Mouse (Mus musculus) hindbrain, embryonic 11.5 days (tissue): ENCODE data around the gene Olfr221. TPM values are rescaled to one million over a fixed set of nuclear protein-coding genes. Genes with fewer than 3 reads are reported as not detected.
A peak's percentile ranks its signal among the peaks of the same experiment; 100 is the strongest.

Source experiments
- ATAC-seq: fragments of 200-750 bp; cut with Nextera tagmentation; 2 replicates; pipeline ENCODE4 v1.8.0; 2017; ENCODE audit warnings: mild to moderate bottlenecking, moderate TSS enrichment, moderate library complexity; ENCODE audit not compliant: low FRiP score
- DNase-seq: peaks from one replicate; pipeline ENCODE4 v3.0.0-alpha.2; 2015; ENCODE audit warnings: low spot score
- H3K27ac ChIP-seq: fragments of 300-500 bp; sonication (generic); 2 replicates; pipeline ENCODE4 v1.5.1; 2014; ENCODE audit warnings: mild to moderate bottlenecking, low read depth, low read length
- H3K27me3 ChIP-seq: fragments of 300-500 bp; sonication (generic); 2 replicates; pipeline ENCODE4 v1.6.1; 2014; ENCODE audit warnings: mild to moderate bottlenecking, low read length, moderate library complexity, mixed read lengths; ENCODE audit not compliant: control insufficient read depth, insufficient read depth
- H3K36me3 ChIP-seq: fragments of 300-500 bp; sonication (generic); 2 replicates; pipeline ENCODE4 v1.6.1; 2014; ENCODE audit warnings: mild to moderate bottlenecking, low read length, moderate library complexity, mixed read lengths; ENCODE audit not compliant: control insufficient read depth, insufficient read depth
- H3K4me1 ChIP-seq: fragments of 300-500 bp; sonication (generic); replicated peaks from 2 replicates; pipeline ENCODE4 v1.6.1; 2014; ENCODE audit warnings: low read length, mixed read lengths; ENCODE audit not compliant: control insufficient read depth, insufficient read depth
- H3K4me2 ChIP-seq: fragments of 300-500 bp; sonication (generic); replicated peaks from 2 replicates; pipeline ENCODE4 v1.6.1; 2014; ENCODE audit warnings: mild to moderate bottlenecking, low read depth, low read length
- H3K4me3 ChIP-seq: fragments of 300-500 bp; sonication (generic); 2 replicates; pipeline ENCODE4 v1.5.1; 2014; ENCODE audit warnings: low read depth, low read length
- H3K9ac ChIP-seq: fragments of 300-500 bp; sonication (generic); 2 replicates; pipeline ENCODE4 v1.6.1; 2014; ENCODE audit warnings: low read depth, low read length
- H3K9me3 ChIP-seq: fragments of 300-500 bp; sonication (generic); 2 replicates; pipeline ENCODE4 v1.6.1; 2016; ENCODE audit warnings: low read length; ENCODE audit not compliant: control insufficient read depth
- WGBS: fragments of 180-500 bp; shearing (Covaris S2); extraction: QIAGEN DNeasy Blood & Tissue Kit; methylation state at CpG from one replicate; pipeline ENCODE4 v1.1.7; 2014; 5-methylcytosine and 5-hydroxymethylcytosine counted together
- polyA plus RNA-seq: library from polyadenylated mRNA; unstranded; fragments of >200 nt; fragmentation: Nextera tagmentation; extraction: Ambion mirVana; gene quantifications from 2 replicates; pipeline ENCODE4 v1.2.1, GENCODE M21; 2014

Gene Olfr221
- polyA plus RNA-seq, 1 experiment from 2014 or later = not detected

DNA sequence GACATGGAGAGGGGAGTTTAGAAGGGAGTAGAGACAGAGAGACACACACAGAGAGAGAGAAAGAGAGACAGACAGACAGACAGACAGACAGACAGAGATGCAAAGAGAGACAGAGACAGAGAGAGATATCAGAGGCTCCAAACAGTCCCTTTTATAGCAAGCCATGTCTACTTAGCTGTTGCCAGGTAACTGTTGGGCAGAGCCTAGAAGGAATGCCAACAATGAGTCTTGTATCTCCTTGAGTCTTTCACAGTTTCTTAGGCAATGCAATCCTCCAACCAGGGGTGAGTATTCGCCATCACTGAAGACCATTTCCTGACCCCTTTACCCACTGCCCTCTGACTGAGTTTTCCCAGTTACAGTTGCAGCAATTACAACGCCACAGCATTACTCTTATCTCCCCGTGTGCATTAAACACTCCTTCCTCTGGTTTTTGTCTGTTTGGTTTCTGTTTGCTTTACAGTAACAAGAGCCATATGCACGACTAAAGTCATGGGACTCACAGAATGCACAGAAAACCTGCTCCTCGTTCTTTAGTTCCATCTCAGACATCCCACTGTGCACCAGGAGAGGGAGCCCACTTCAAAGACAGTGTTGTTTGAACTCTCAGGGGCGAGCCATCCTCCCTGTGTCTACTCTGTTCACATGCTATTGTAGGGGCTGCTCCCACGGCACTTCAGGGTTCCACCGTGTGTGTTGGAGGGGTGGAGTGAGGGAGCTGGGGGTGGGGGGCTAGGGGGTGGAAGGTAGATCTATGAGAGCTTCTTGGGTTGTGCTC lies 2.8 kb upstream of the Olfr221 start:
- Histone ChIP-seq H3K4me3 (no peak overlapping the region), H3K4me1 (no peaks in the 10 kb centered on the region), H3K36me3 (no peaks in the 10 kb centered on the region), H3K27ac (no peak overlapping the region), H3K9me3 (no peaks in the 10 kb centered on the region), H3K4me2 (no peak overlapping the region), H3K27me3 (no peaks in the 10 kb centered on the region), H3K9ac (no peak overlapping the region)
- peak; percentile 44 for DNase-seq
- 0 out of 2 replicates have a peak, but pooled peaks have one; percentile 64 for ATAC-seq
- 8% methylated on average over 8 of the region's 8 CpGs for WGBS

DNA sequence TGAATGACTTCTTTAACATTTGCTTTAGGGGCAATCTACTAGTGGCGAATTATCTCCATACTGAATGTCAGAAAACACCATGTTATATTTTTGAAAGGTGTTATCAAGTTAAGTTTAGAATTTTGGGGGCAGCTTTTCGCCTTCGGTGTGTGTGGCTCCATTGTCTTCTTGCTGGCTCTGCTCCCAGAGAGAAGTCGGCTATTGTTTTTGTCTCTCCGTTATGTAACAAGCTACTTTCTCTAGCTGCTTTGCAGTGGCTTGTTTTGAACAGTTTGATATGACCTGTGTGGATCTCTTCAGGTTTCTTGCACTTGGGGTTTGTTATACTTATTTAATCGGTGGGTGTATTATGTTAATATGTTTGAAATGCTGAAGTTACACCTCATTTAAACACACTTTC lies 1.2 kb upstream of the Olfr221 start:
- no peak overlapping the region for H3K4me2 ChIP-seq
- no peaks in the 10 kb centered on the region for H3K36me3 ChIP-seq
- ATAC-seq (no peak), DNase-seq (no peak)
- no peaks in the 10 kb centered on the region for H3K4me1 ChIP-seq
- H3K9me3 ChIP-seq = no peaks in the 10 kb centered on the region
- H3K4me3 ChIP-seq = no peak overlapping the region
- no peaks in the 10 kb centered on the region for H3K27me3 ChIP-seq
- no peak overlapping the region for H3K9ac ChIP-seq
- no peak overlapping the region for H3K27ac ChIP-seq
- 78% methylated on average over 6 of the region's 6 CpGs for WGBS

GRCm38 (mm10) chr14:52039332-52039731 lies 2.9 kb downstream of the Olfr221 start:
- Histone ChIP-seq H3K4me3 (no peak overlapping the region), H3K4me2 (no peak overlapping the region), H3K4me1 (no peaks in the 10 kb centered on the region), H3K36me3 (no peaks in the 10 kb centered on the region), H3K9ac (no peak overlapping the region), H3K27me3 (no peaks in the 10 kb centered on the region), H3K27ac (no peak overlapping the region), H3K9me3 (no peaks in the 10 kb centered on the region)
- ATAC-seq (no peak), DNase-seq (no peak)
- WGBS = 86% methylated on average over 5 of the region's 5 CpGs

- H3K4me2 ChIP-seq = no peak overlapping the region
- ATAC-seq = no peak
- WGBS = 91% methylated on average over 6 of the region's 6 CpGs
These were observed 6.3 kb downstream of the Olfr221 start for GRCm38 (mm10) chr14:52035926-52036325.

GRCm38 (mm10) chr14:52026342-52026741 lies 15.9 kb downstream of the Olfr221 start:
- H3K27me3 ChIP-seq = no peaks in the 10 kb centered on the region
- H3K4me1 ChIP-seq = peaks cover 2% of the 10 kb centered on the region; the same call in 1 of the 2 replicates
- H3K36me3 ChIP-seq = no peaks in the 10 kb centered on the region
- no peak overlapping the region for H3K9ac ChIP-seq
- no peak overlapping the region for H3K4me3 ChIP-seq
- H3K4me2 ChIP-seq = no peak overlapping the region
- 93% methylated on average over 4 of the region's 4 CpGs for WGBS
- no peaks in the 10 kb centered on the region for H3K9me3 ChIP-seq
- H3K27ac ChIP-seq = no peak overlapping the region
- DNase-seq = no peak
- no peak for ATAC-seq

More at GRCm38 (mm10) chr14:52035926-52036325, 6.3 kb downstream of the Olfr221 start:
- Histone ChIP-seq H3K9ac (no peak overlapping the region), H3K27me3 (no peaks in the 10 kb centered on the region), H3K9me3 (no peaks in the 10 kb centered on the region), H3K27ac (no peak overlapping the region), H3K4me3 (no peak overlapping the region), H3K4me1 (no peaks in the 10 kb centered on the region), H3K36me3 (no peaks in the 10 kb centered on the region)
- DNase-seq = no peak

GRCm38 (mm10) chr14:52024133-52024532 lies 18.1 kb downstream of the Olfr221 start:
- Histone ChIP-seq H3K36me3 (no peaks in the 10 kb centered on the region), H3K27me3 (no peaks in the 10 kb centered on the region), H3K4me3 (no peak overlapping the region), H3K9ac (no peak overlapping the region), H3K4me2 (no peak overlapping the region), H3K27ac (no peak overlapping the region), H3K4me1 (peaks cover 2% of the 10 kb centered on the region; the same call in 1 of the 2 replicates), H3K9me3 (no peaks in the 10 kb centered on the region)
- no peak for DNase-seq
- whole genome bisulfite sequencing = 91% methylated on average over 2 of the region's 2 CpGs
- no peak for ATAC-seq

- Histone ChIP-seq H3K4me3 (0 out of 2 replicates have a peak overlapping the region, but pooled peaks have one; percentile 4), H3K9me3 (no peaks in the 10 kb centered on the region), H3K9ac (peak overlapping the region; percentile 43), H3K4me2 (peak overlapping the region; percentile 41), H3K4me1 (peaks cover 6% of the 10 kb centered on the region), H3K36me3 (no peaks in the 10 kb centered on the region), H3K27me3 (no peaks in the 10 kb centered on the region), H3K27ac (peak overlapping the region; percentile 65; the same call in 1 of the 2 replicates)
- peak; percentile 90 for DNase-seq
- WGBS = 5% methylated on average over 23 of the region's 23 CpGs
- peak; percentile 7; the same call in 1 of the 2 replicates for ATAC-seq
These were observed 19.4 kb downstream of the Olfr221 start for GRCm38 (mm10) chr14:52022709-52023459.

- DNase-seq = no peak
- H3K9ac ChIP-seq = no peak overlapping the region
- H3K4me2 ChIP-seq = peak overlapping the region; percentile 41; the same call in 1 of the 2 replicates
- H3K36me3 ChIP-seq = no peaks in the 10 kb centered on the region
- no peak overlapping the region for H3K27ac ChIP-seq
- H3K27me3 ChIP-seq = no peaks in the 10 kb centered on the region
- no peak for ATAC-seq
- no peaks in the 10 kb centered on the region for H3K9me3 ChIP-seq
- no peak overlapping the region for H3K4me3 ChIP-seq
- 66% methylated on average over 3 of the region's 3 CpGs for WGBS
- peaks cover 6% of the 10 kb centered on the region for H3K4me1 ChIP-seq
These were observed 20.0 kb downstream of the Olfr221 start for GRCm38 (mm10) chr14:52022244-52022708.
